Mouse (Mus musculus) c-Kit-positive CD71-positive TER-119-positive erythroid progenitor cells, embryonic 14.5 days (primary cell): ENCODE measurements around the gene Slc7a8.
A peak's percentile ranks its signal among the peaks of the same experiment; 100 is the strongest.

Experiments used
- DNase-seq: peaks from one replicate; pipeline ENCODE4 v3.0.0-alpha.2; 2013; ENCODE audit warnings: low spot score

The Slc7a8 gene

DNA sequence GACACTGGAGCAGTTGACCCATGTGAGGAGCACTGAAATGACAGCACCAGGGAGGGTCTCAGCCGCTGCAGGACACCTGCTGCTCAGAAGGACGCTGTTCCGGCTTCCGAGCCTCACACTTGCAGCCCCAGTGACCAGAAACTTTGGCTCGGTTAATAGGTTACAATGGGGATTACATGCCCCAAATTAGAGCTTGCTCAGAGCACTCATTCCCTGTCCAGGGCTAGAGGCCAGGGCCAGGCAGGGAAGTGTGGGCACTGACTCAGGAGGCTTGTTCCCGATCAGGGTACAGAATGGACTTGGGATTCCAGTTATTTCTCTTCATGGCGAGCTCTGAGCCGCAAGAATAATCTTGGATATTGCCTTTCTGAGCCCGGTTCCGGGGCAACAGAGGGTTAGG is 44.1 kb downstream of the Slc7a8 start:
- no peak for DNase-seq

DNA sequence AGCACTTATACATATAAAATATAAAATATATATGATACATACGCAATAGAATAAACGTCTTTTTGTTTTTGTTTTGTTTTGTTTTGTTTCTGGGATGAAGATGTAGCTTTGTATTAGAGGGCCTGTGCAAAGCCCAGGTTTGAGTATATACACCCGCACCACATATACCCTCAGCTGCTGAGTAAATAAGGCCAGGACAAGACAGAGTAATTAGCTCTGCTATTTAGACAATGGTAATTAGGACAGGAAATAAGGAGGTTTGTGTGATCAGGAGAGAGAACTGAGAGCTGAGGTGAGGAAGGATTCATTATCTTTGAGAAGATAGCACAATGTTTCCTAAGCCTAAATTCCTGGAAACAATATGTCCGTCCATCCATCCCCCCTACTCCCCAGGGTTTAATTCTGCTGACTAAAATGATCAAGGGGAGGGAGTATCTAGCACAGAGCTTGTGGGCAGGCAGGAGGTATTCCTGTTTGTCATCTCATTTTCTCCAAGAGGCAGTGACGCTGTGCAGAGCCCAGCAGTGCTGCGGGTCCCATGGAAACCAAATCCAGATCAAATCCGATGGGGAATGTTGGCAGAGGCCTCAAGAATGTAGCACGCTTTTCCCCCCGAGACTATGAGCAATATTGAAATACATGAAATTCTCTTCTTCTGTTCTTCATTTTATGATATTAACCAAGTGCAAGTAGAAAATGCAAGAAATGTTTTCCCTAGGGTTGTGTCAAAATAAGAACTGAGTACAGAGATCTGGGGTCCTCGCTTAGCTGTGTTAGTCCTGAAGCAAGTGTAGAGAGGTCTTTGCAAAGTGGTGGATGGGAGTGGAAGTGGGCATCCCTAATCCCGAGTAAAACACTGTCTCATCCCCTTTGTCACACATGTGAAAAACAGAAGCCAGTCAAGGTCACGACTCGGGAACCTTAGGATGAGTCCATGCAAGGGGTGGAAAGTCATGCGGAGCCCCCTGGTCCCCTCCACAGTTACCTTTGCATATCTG is 44.9 kb downstream of the Slc7a8 start:
- no peak for DNase-seq

DNA sequence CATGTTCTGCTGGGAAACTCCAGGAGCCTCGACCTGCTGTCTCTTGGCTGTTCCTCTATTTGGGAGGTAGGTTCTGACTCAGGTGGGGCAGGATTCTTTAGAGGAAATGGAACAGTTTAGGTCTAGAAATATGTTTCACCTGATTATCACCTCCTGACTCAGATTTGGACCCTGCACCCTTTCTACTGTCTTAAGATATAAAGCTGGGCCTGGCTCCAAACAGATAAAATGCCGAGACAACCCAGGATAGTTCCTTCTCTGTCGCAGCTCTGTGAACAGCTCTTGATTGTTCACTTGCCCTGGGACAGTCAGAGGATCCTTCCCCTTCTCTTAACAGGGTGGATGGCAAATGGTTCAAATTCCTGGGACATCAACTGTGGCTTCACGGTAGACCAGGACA is 46.5 kb downstream of the Slc7a8 start:
- no peak for DNase-seq

DNA sequence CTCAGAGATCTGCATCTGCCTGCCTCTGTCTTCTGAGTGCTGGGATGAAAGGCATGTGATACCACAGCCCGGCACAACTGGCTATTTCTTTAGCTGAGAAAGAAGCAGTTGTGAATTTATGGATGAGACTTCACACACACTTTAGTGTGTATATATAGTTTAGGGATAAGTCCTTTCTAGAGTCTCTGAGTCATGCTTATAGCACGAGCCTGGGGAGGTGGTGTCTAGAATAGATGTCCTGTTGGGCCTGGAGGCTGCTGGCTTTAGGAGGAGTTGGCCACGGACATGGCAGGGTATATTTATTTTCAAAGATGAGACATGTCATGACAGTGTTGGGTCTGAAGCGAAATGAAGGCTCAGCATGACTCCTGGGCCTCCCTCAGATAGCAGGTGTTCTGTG is 47.7 kb downstream of the Slc7a8 start:
- DNase-seq: no peak

DNA sequence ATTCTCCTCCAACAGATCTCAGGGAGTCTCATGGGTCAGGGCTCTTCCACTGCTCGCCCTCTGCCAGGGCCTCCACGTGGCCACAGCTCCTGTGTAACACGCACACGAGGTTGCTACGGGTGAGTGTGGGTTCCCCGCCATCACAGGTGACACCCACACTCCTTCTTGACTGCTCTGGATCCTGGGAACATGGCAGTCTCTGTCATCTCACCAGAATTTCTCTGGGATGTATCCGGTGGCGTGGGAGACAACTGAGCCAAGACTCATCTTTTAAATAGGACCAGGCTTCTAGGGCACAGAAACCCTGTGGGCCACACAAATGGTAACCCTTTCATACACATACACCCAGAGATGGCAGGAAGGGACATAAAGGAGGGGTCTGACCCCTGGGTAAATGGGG is 49.5 kb downstream of the Slc7a8 start:
- no peak for DNase-seq

DNA sequence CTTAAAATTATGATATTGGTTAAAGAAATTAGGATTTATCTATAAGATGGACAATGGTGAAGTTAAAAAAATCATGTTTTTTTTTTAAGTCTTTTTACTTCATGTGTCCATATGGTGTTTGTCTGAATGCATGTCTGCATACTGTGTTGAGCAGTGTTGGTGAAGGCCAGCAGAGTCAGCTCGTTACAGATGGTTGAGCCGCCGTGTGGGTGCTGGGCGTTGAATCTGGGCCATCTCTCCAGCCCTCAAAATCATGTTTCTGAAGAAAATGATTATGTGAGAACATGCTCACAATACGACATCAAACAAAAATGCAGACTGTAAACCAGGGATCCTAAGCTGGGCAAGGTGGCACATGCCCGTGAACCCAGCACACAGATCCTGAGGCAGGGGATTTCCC is 51.4 kb downstream of the Slc7a8 start:
- DNase-seq: no peak

DNA sequence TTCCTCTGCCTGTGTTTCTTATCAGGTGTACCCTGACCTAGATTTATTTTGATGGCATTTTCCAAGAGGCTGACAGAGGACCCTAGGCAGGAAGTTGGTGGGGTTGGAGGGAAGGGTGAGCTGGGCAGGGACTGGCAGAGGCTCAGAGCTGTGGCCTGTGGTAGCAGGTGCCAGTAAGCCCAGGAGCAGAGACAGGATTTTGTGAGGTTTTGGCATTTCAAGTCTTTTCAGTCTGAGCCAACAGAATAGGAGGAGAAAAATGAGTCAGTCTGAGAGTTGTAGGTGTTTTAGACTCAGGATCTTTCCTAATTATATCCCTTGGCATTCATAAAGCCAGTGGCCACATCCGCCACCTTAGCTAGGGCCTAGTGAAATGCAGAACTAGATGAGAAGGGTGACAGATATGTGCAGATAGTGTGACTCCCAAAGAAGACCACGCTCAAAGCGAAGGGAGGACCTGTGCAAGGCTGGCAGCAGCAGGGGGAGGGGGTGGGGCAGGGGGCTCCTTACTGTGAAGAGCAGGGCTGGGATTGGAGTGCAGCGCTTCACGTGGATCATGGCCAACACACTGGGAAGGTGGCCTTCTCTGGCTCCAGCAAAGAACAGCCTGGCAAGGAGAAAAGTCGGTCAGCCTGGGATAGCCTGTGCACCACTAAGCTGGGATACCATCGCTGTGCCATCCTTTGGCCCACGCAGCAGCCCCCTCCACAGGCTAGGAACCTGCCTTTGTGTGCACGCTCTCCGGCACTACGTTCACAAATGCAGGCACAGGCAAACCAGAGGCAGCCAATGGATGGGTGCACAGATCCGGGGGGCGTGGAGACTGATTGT is 52.7 kb downstream of the Slc7a8 start:
- no peak for DNase-seq

DNA sequence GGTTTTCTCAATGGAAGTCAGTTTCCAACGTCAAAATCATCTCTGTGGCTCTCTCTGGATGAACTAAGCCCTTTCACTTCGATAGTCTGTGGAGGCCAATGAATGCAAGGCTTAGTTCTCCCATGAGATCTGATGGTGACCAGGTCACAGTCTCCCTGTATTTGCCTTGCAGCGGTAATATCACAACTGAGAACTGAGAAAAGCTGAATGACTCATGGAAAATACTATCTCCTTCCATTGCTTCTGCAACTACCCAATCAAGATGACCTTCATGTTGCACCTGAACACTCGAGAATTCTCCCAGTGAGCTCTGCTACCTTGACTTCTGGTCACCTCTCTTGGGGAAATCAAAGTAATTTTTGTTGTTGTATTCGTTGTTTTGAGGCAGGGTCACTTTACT is 54.2 kb downstream of the Slc7a8 start:
- no peak for DNase-seq

DNA sequence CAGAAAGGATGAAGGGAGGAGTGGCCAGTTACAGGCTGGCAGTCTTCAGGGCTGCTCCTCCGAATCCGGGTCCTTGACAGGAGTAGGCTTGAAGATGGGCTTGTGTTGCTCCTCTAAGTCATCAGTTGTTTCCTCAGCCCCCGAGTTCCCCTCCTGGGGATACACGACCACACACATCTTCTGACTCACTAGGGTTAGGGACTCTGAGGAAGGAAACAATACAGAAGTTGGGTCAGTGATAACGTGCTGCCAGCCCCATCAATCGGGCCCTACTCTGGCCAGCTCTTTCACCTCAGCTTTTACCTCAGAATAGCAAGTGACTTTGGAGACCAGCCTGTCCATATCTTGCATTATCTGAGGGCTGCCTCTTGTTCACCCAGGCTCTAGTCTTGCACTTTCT is 57.7 kb downstream of the Slc7a8 start:
- DNase-seq: no peak

DNA sequence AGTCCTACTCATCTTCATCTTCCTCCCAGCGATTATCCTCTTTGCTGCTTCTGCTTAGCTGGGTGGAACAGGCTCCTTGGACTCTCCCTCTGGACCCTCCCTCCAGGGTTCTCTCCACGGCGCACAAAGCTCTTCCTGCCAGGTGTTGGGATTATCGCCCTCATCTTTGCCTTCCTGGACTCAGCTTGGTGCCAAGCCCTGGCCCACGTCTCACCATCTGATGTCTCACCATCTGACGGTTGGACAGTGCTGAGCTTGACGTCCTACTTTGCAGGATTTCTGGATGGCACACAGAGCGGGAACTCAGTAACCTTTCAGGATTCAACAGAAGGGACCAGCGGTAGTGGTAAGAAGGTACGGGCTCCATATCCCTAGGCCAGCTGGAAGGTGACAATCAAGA is 60.0 kb downstream of the Slc7a8 start:
- DNase-seq: no peak

DNA sequence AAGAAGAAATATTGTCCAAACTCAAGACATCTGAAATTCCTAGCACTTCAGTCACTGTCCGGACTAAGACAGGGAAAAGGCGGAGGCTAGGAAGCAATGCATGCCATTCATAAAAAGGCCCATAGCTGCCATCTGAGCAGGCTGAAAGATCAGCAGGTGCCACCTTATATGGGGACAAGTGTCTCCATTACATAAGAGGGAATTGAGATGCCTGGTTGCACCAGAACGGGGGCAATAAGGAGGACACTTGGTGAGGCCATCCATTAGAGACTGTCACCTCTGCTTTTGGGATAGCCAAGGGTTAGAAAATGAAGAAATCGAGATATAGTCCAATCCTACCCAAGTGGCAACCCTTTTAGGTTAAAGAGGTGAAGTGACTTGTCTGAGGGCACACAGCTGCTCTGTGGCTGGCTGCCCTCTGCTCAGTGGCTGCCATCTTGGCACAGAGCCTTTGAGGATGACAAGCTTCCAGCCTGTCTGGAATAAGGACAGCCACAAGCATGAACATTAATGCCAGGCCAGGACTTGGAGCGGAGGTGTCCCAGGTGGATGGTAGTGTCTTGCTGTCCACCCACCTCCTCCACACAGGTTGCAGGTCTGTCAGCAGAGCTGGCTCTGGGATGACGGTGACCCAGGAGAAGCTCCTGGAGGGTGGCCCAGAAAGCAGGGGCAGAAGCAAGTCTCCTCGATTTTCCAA is 60.9 kb downstream of the Slc7a8 start:
- DNase-seq: no peak

DNA sequence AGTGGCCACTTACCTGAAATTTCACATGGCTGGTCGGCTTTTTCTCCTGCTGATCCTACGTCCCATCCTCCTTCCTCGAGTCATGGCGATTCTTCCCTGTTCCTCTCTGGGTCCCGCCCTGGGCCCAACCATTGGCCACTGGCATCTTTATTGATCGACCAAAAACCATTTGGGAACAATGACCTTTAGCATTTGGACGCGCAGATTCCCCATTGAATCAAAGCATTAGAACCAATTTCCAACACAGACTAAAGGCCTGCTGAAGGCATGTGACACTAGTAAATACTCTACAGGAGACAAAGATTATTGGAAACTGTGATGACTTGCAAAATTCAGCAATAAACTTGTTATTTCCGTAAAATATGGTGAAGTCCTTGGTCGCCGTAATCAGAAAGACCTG is 61.7 kb downstream of the Slc7a8 start:
- DNase-seq: no peak

DNA sequence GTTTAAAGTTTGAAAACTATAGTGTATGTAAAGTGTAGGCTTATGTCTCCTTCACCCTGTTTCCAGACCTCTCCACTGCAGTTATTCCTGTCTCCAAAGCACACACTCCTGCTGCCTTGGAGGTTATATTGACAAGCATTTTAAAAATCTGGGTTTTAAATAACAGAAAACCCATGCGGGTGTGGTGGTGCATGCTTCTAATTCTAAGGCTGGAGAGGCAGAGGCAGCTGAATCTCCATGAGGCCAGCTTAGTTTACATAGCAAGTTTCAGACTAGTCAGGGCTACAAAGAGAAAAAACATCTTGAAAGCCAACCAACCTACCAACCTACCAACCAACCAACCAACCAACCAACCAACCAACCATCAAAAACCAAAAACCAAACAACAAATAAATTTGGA is 66.3 kb downstream of the Slc7a8 start:
- DNase-seq: no peak

DNA sequence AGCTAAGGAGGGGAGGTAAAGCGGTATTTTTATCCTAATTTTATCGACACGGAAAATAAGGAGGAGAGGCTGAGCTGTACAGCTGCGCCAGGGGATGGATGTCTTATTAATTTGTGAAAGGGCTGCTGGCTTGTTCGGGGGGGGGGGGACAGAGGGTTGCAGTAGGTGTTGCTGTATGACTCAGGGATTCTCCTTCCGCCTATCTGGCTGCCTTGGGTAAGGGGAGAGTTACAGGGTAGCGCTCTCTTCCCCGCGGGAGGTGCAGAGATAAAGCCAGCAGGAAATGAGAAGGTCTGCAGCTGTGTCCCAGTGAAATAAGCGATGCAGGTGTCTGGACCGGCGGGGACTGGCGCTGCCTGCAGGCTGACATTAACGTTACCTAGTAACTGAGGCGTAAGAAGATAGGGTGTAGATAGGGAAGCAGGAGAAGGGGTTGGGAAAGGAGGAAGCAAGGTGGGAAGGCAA is 67.1 kb downstream of the Slc7a8 start:
- DNase-seq: no peak

DNA sequence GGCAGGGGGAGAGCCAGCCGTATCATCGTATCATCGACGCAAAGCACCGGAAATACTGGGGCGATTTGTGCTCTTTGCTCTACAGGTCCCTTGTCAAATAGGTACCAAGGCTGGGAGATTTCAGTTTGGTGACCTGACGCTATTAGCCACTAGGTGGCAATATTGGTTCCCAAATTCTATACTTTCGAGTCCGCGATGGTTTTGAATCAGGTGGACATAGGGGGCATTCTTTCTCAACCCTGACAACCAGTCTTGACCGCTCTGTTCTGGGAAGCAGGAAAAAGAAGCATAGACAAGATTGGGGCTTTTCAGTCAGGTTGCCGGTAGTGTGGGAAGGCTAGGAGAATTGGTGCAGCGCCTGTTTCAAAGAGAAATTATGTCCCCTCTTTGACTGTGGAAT is 67.6 kb downstream of the Slc7a8 start:
- peak; percentile 86 for DNase-seq

DNA sequence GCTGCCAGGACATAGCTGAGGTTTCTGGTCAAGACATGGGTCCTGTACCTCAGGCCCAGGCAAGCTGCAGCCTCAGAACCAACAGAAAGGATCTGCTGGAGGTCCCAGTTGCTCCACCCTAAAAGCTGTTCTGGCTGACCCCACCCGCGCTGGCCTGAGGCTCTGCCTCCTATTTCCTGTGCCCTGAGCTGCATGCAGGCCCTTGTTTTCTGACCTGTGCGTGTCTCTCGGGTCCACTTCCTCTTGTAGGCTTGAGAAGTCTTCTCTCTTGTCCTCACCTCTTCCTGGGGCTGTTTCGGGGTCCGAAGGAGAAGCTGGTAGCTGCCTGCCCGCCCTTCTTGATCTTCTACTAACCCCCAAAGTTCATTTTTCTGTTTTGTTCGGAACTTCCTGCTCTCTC is 68.9 kb downstream of the Slc7a8 start:
- no peak for DNase-seq

DNA sequence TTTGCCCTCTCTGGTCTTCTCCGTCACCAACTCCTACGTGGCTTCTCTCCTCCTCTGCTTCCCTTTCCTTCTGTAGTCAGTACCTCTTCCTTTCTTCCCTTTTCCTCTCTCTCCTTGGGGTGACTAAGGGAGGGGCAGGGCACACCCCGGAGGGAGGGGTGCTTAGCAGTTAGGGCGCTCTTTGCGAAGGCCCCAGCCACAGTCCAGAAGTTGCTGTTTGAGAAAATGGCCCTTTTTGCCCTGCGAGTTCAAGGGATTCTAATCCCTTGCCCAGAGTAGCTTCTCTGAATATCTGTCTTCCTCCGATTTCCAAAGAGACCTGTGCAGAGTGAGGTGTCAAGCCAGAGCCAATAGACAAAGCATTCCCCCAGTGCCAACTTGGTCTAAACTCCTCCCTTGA is 69.7 kb downstream of the Slc7a8 start, which contains the start of gene Cebpe:
Gene Cebpe, minus strand, starts transcription at position 101 of the 400 bp plus-strand sequence.
- no peak for DNase-seq

DNA sequence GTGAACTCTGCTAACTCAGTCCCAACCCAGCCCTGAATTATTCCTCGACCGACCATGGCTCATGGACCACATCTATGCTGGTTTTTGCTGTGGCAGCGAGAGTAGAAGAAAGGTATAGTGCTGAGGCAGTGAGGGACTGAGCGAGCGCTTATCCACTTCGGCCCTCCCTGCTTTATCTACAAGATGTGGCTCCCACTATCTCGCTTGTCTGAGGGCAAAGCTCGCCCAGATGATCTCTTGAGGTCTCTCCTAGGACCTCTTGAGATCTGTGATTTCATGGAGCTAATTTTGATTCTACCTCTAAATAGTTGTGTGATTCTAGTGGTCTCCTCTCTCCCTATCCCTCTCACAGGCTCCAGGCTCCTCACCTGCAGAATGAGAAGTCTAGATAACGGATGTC is 72.7 kb downstream of the Slc7a8 start:
- no peak for DNase-seq

DNA sequence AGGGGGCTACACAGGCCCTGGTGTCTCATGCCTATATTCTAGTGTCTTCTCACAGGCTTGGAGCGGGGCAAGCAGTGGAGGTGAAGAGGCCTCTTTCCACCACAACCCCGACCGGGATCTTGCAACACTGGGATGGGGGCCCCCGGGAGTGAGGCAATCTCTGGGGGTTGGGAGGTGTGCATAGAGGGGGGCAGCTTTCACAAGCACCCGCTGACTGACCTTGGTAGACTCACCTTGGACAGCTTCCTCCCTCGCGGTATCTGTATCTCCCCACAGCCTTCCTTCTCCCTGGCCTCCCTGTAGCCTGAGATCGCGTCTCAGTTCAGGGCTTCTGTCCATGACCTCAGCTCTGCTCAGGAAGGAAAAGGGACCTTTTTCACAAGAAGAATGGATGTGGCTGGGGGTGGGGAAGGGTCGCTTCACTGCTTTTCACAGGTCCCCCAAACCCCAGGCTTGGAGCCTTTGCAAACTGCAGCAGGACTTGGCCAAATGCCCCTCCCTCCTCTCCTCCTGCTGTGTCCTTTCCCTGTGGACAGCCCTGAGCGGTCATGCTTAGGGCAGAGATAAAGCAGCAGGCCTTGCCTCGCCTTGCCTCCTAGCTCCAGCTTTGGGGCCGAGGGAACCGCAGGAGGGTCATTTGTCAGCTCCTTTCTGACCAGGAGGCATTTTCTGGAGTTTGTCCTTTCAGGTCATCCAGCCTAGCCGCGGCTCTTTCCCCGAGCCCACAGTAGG is 75.0 kb downstream of the Slc7a8 start:
- no peak for DNase-seq

DNA sequence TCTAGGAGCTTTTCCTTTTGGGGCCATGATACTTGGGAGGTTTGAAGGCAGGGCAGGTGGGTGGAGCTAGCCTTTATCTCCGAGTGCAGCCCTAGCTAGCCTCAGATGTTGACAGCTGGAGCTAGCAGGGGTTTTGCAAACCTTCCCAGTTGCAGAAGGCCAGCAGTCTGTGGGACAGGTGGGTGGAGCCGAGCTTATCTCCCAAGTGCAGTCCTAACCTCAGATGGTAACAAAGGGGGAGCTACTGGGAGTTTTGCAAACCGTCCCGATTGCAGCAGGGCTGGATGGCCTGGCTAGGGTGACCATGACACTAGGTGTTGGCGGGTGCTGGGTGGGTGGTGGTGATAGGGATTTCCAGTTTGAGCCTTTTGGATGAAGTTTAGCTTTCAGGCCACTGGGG is 75.9 kb downstream of the Slc7a8 start:
- DNase-seq: peak; percentile 94

DNA sequence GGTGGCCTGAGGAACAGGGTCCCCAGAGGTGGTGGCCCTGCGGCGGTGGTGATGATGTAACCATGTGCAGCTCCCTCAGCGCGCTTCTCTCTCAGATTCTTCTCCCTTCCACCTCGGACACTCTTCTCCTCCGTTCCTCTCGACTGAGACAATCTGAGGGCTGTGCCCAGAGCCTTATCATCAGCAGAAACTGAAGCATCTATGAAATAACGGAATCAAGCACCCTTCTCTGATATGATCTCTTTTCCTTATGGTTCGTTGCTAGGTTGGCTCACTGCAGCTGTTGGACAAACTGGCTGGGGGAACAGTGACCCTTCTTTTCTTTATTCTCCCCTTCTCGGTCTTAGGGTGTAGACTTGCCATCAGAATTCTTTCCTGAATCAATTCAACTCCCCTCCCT is 78.5 kb downstream of the Slc7a8 start:
- DNase-seq: no peak

DNA sequence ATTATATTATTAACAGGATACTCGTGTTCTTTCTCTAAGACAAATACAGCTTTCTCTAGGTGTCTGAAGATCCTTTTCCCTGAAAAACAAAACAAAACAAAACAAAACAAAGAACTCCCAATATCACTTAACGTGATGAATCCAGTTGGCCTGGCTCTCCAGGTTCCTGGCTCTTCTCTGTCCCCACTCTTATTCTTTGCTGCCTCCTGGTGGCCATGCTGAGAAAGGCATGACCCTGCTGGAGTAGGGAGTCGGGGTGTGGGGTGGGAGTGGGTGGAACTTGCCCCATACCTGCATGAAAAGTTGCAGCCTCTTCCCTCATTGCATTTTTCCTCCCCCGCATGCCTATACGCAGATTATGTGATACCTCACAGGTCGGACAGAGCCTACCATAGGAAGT is 80.4 kb downstream of the Slc7a8 start:
- DNase-seq: peak; percentile 72
